7 mouse cellular contexts compared by ENCODE assay signal in genomic region chr19:36409280-36409860, GRCm38 (mm10).
DNase-seq lines count a peak whose midpoint lies in the region; ATAC-seq lines count a peak whose summit lies in the region.

No protein-coding gene starts in this region.

- under 1% methylated on average over 35 of the region's 53 CpGs for WGBS in limb, embryonic 10.5 days
- under 1% methylated on average over 32 of the region's 53 CpGs for WGBS in midbrain, embryonic 13.5 days

- peak; percentile 98 for ATAC-seq in granulocyte monocyte progenitor cell, adult 5-6 weeks (replicated peaks; ENCODE audit: poor library complexity, severe bottlenecking)
- peak; percentile 96 for ATAC-seq in midbrain, embryonic 13.5 days

- H3K27me3 ChIP-seq in limb, embryonic 10.5 days (ENCODE audit: low read depth, poor library complexity, severe bottlenecking), result peaks cover 48% of the 10 kb centered on the region
- peaks cover 15% of the 10 kb centered on the region for H3K27me3 ChIP-seq in midbrain, embryonic 13.5 days

- H3K27ac ChIP-seq in limb, embryonic 10.5 days, result peak overlapping the region; percentile 67
- no peak overlapping the region for H3K27ac ChIP-seq in midbrain, embryonic 13.5 days

- H3K4me2 ChIP-seq in midbrain, embryonic 13.5 days (replicated peaks), result peak overlapping the region; percentile 91

- H3K9ac ChIP-seq in midbrain, embryonic 13.5 days (replicated peaks), result peak overlapping the region; percentile 67

- H3K4me1 ChIP-seq in limb, embryonic 10.5 days, result peaks cover 3% of the 10 kb centered on the region; the same call in 1 of the 2 replicates
- H3K4me1 ChIP-seq in midbrain, embryonic 13.5 days (replicated peaks), result peaks cover 9% of the 10 kb centered on the region

- H3K4me3 ChIP-seq in limb, embryonic 10.5 days, result peak overlapping the region; percentile 69
- H3K4me3 ChIP-seq in midbrain, embryonic 13.5 days (replicated peaks), result peak overlapping the region; percentile 64

- no peaks in the 10 kb centered on the region for H3K9me3 ChIP-seq in limb, embryonic 10.5 days (replicated peaks)
- H3K9me3 ChIP-seq in midbrain, embryonic 13.5 days, result no peaks in the 10 kb centered on the region

- no peaks in the 10 kb centered on the region for H3K36me3 ChIP-seq in limb, embryonic 10.5 days
- H3K36me3 ChIP-seq in midbrain, embryonic 13.5 days, result no peaks in the 10 kb centered on the region

- peak; percentile 94 for DNase-seq in adrenal gland, adult 8-10 months
- DNase-seq in embryo, embryonic 9.5 days (ENCODE audit: extremely low spot score), result peak; percentile 96
- DNase-seq in kidney, adult 11 months, result peak; percentile 94
- DNase-seq in limb, embryonic 10.5 days (ENCODE audit: low spot score), result peak; percentile 95
- DNase-seq in spleen, adult 12 weeks (ENCODE audit: low spot score), result peak; percentile 98
